Mouse (Mus musculus) lung, embryonic 16.5 days (tissue): ENCODE data around the gene Mpdu1. TPM values are rescaled to one million over a fixed set of nuclear protein-coding genes. Genes with fewer than 3 reads are reported as not detected.

ENCODE experiments used
- ATAC-seq: fragments of 200-750 bp; cut with Nextera tagmentation; 2 replicates; pipeline ENCODE4 v1.8.0; 2017; ENCODE audit warnings: low read depth, mild to moderate bottlenecking, moderate library complexity
- H3K27ac ChIP-seq: fragments of 300-500 bp; sonication (generic); 2 replicates; pipeline ENCODE4 v1.5.1; 2014; ENCODE audit warnings: mild to moderate bottlenecking, control low read depth, low read length
- H3K27me3 ChIP-seq: fragments of 300-500 bp; sonication (generic); 2 replicates; pipeline ENCODE4 v1.6.1; 2014; ENCODE audit warnings: low read depth, low read length, mixed read lengths; ENCODE audit not compliant: control insufficient read depth, insufficient read depth
- H3K36me3 ChIP-seq: fragments of 300-500 bp; sonication (generic); 2 replicates; pipeline ENCODE4 v1.6.1; 2014; ENCODE audit warnings: low read length; ENCODE audit not compliant: control insufficient read depth, insufficient read depth
- H3K4me1 ChIP-seq: fragments of 300-500 bp; sonication (generic); replicated peaks from 2 replicates; pipeline ENCODE4 v1.6.1; 2014; ENCODE audit warnings: low read length, mixed read lengths; ENCODE audit not compliant: control insufficient read depth, insufficient read depth
- H3K4me2 ChIP-seq: fragments of 300-500 bp; sonication (generic); 2 replicates; pipeline ENCODE4 v1.6.1; 2014; ENCODE audit warnings: low read depth, low read length, control low read depth
- H3K4me3 ChIP-seq: fragments of 300-500 bp; sonication (generic); 2 replicates; pipeline ENCODE4 v1.5.1; 2014; ENCODE audit warnings: mild to moderate bottlenecking, low read length, control low read depth
- H3K9ac ChIP-seq: fragments of 300-500 bp; sonication (generic); 2 replicates; pipeline ENCODE4 v1.6.1; 2014; ENCODE audit warnings: low read length, control low read depth
- H3K9me3 ChIP-seq: fragments of 300-500 bp; sonication (generic); 2 replicates; pipeline ENCODE4 v1.6.1; 2016; ENCODE audit warnings: low read length; ENCODE audit not compliant: control insufficient read depth
- WGBS: fragments of 180-500 bp; shearing (Covaris S2); extraction: QIAGEN DNeasy Blood & Tissue Kit; methylation state at CpG from one replicate; pipeline ENCODE4 v1.1.7; 2014; 5-methylcytosine and 5-hydroxymethylcytosine counted together
- polyA plus RNA-seq: library from polyadenylated mRNA; unstranded; fragments of >200 nt; fragmentation: Nextera tagmentation; extraction: Ambion mirVana; gene quantifications from 2 replicates; pipeline ENCODE4 v1.2.1, GENCODE M21; 2015

The Mpdu1 gene
- polyA plus RNA-seq, 1 experiment from 2014 or later = 71.0 TPM

- H3K4me1 ChIP-seq = peaks cover 48% of the 10 kb centered on the region
- peak overlapping the region; percentile 97 for H3K27ac ChIP-seq
- no peaks in the 10 kb centered on the region for H3K9me3 ChIP-seq
- H3K36me3 ChIP-seq = peaks cover 4% of the 10 kb centered on the region
- 65% methylated on average over 7 of the region's 7 CpGs for WGBS
- H3K4me3 ChIP-seq = no peak overlapping the region
- H3K9ac ChIP-seq = peak overlapping the region; percentile 66
- peak overlapping the region; percentile 78; the same call in 1 of the 2 replicates for H3K4me2 ChIP-seq
- no peak for ATAC-seq
- no peaks in the 10 kb centered on the region for H3K27me3 ChIP-seq
Measured at GRCm38 (mm10) chr11:69683576-69683975, 21.1 kb upstream of the Mpdu1 start.

- peak; percentile 46 for ATAC-seq
- H3K4me2 ChIP-seq = peak overlapping the region; percentile 78
- 11% methylated on average over 12 of the region's 12 CpGs for whole genome bisulfite sequencing
- H3K9ac ChIP-seq = peak overlapping the region; percentile 66
- peaks cover 48% of the 10 kb centered on the region for H3K4me1 ChIP-seq
- peak overlapping the region; percentile 97 for H3K27ac ChIP-seq
- H3K36me3 ChIP-seq = peaks cover 10% of the 10 kb centered on the region
- no peaks in the 10 kb centered on the region for H3K9me3 ChIP-seq
- H3K27me3 ChIP-seq = no peaks in the 10 kb centered on the region
- peak overlapping the region; percentile 88 for H3K4me3 ChIP-seq
Measured at GRCm38 (mm10) chr11:69682840-69683533, 20.5 kb upstream of the Mpdu1 start.

- Histone ChIP-seq H3K27me3 (no peaks in the 10 kb centered on the region), H3K4me2 (peak overlapping the region; percentile 78), H3K27ac (peak overlapping the region; percentile 97), H3K36me3 (peaks cover 16% of the 10 kb centered on the region), H3K4me3 (peak overlapping the region; percentile 88), H3K9me3 (no peaks in the 10 kb centered on the region), H3K4me1 (peaks cover 48% of the 10 kb centered on the region), H3K9ac (peak overlapping the region; percentile 92)
- no peak for ATAC-seq
- 14% methylated on average over 24 of the region's 24 CpGs for WGBS
Measured at GRCm38 (mm10) chr11:69682209-69682839, 19.9 kb upstream of the Mpdu1 start.

- peak within 1 kb of the TSS; percentile 97 for H3K27ac ChIP-seq
- H3K4me3 ChIP-seq = peak within 1 kb of the TSS; percentile 88
- H3K27me3 ChIP-seq = no peaks in the 10 kb centered on the region
- H3K9me3 ChIP-seq = no peaks in the 10 kb centered on the region
- peaks cover 42% of the 10 kb centered on the region for H3K4me1 ChIP-seq
- H3K36me3 ChIP-seq = peaks cover 22% of the 10 kb centered on the region
- H3K9ac ChIP-seq = peak within 1 kb of the TSS; percentile 92
- WGBS = under 1% methylated on average over 53 of the region's 80 CpGs
- ATAC-seq = peak; percentile 93
- peak within 1 kb of the TSS; percentile 94 for H3K4me2 ChIP-seq
Measured at GRCm38 (mm10) chr11:69681314-69682208, 19.1 kb upstream of the Mpdu1 start, which contains the start of gene Senp3. Senp3 (minus strand) TSS chr11:69682084.

- peaks cover 30% of the 10 kb centered on the region for H3K4me1 ChIP-seq
- peaks cover 22% of the 10 kb centered on the region for H3K36me3 ChIP-seq
- H3K27me3 ChIP-seq = no peaks in the 10 kb centered on the region
- peak overlapping the region; percentile 92; the same call in 1 of the 2 replicates for H3K9ac ChIP-seq
- no peak overlapping the region for H3K27ac ChIP-seq
- H3K4me3 ChIP-seq = peak overlapping the region; percentile 88
- peak overlapping the region; percentile 94 for H3K4me2 ChIP-seq
- 87% methylated on average over 30 of the region's 30 CpGs for WGBS
- ATAC-seq = no peak
- H3K9me3 ChIP-seq = no peaks in the 10 kb centered on the region
Measured at GRCm38 (mm10) chr11:69680136-69680855, 17.9 kb upstream of the Mpdu1 start.

- Histone ChIP-seq H3K4me2 (no peak overlapping the region), H3K4me3 (no peak overlapping the region), H3K9ac (no peak overlapping the region), H3K27me3 (no peaks in the 10 kb centered on the region), H3K9me3 (no peaks in the 10 kb centered on the region), H3K27ac (no peak overlapping the region), H3K4me1 (peaks cover 25% of the 10 kb centered on the region), H3K36me3 (peaks cover 27% of the 10 kb centered on the region)
- no peak for ATAC-seq
- 100% methylated on average over 2 of the region's 2 CpGs for WGBS
Measured at GRCm38 (mm10) chr11:69679144-69679543, 16.7 kb upstream of the Mpdu1 start.

GRCm38 (mm10) chr11:69672211-69672706 is 9.8 kb upstream of the Mpdu1 start, which contains the start of gene Eif4a1:
Eif4a1 (minus strand) TSS chr11:69672423.
- Histone ChIP-seq H3K4me3 (peak within 1 kb of the TSS; percentile 68), H3K36me3 (peaks cover 51% of the 10 kb centered on the region), H3K4me1 (peaks cover 21% of the 10 kb centered on the region), H3K27ac (peak within 1 kb of the TSS; percentile 97), H3K27me3 (no peaks in the 10 kb centered on the region), H3K4me2 (peak within 1 kb of the TSS; percentile 93), H3K9ac (peak within 1 kb of the TSS; percentile 90), H3K9me3 (no peaks in the 10 kb centered on the region)
- ATAC-seq = peak; percentile 97
- WGBS = under 1% methylated on average over 36 of the region's 36 CpGs

GRCm38 (mm10) chr11:69671726-69672124 is 9.3 kb upstream of the Mpdu1 start:
- Histone ChIP-seq H3K9me3 (no peaks in the 10 kb centered on the region), H3K36me3 (peaks cover 49% of the 10 kb centered on the region), H3K4me3 (peak overlapping the region; percentile 68), H3K9ac (peak overlapping the region; percentile 90), H3K4me2 (no peak overlapping the region), H3K27me3 (no peaks in the 10 kb centered on the region), H3K4me1 (peaks cover 21% of the 10 kb centered on the region), H3K27ac (peak overlapping the region; percentile 97)
- peak; percentile 3; the same call in 1 of the 2 replicates for ATAC-seq
- WGBS = under 1% methylated on average over 43 of the region's 43 CpGs
